ENCODE assay signal across 14 mouse cellular contexts in genomic region chr1:132655611-132656010, GRCm38 (mm10).
DNase-seq lines count a peak whose midpoint lies in the region; ATAC-seq and TF ChIP-seq lines count a peak whose summit lies in the region.
"Had no signal": no experiment of that assay in that cellular context is flagged by ENCODE, and none has a peak within 500 bp of the region (broad histone marks: within the 10 kb centered on the region; RNA-seq: fewer than 3 reads in every experiment).

No protein-coding gene starts in this region.

- H3K4me1 ChIP-seq in kidney, postnatal 0 days (replicated peaks; ENCODE audit: insufficient read depth, low read length) = no peaks in the 10 kb centered on the region
- peaks cover 65% of the 10 kb centered on the region for H3K4me1 ChIP-seq in forebrain, embryonic 16.5 days (replicated peaks; ENCODE audit: control insufficient read depth, insufficient read depth, low read length)
- H3K4me1 ChIP-seq: liver, embryonic 13.5 days; stomach, embryonic 15.5 days had no signal

- H3K4me2 ChIP-seq in kidney, postnatal 0 days (ENCODE audit: low read length) = no peak overlapping the region
- no peak overlapping the region for H3K4me2 ChIP-seq in forebrain, embryonic 16.5 days (ENCODE audit: low read length)
- H3K4me2 ChIP-seq: liver, embryonic 13.5 days; stomach, embryonic 15.5 days had no signal

- no peak overlapping the region for H3K9ac ChIP-seq in kidney, postnatal 0 days (ENCODE audit: low read depth, low read length)
- no peak overlapping the region for H3K9ac ChIP-seq in forebrain, embryonic 16.5 days (replicated peaks; ENCODE audit: low read depth, low read length)
- H3K9ac ChIP-seq: liver, embryonic 13.5 days; stomach, embryonic 15.5 days had no signal

- H3K27ac ChIP-seq in kidney, postnatal 0 days = no peak overlapping the region
- H3K27ac ChIP-seq in forebrain, embryonic 16.5 days (ENCODE audit: low read length) = peak overlapping the region; percentile 86; the same call in 1 of the 2 replicates
- H3K27ac ChIP-seq: liver, embryonic 13.5 days; stomach, embryonic 15.5 days had no signal

- no peak overlapping the region for H3K4me3 ChIP-seq in kidney, postnatal 0 days (replicated peaks; ENCODE audit: low read depth, low read length)
- no peak overlapping the region for H3K4me3 ChIP-seq in forebrain, embryonic 16.5 days (replicated peaks; ENCODE audit: low read length)
- H3K4me3 ChIP-seq: liver, embryonic 13.5 days; stomach, embryonic 15.5 days had no signal

- H3K36me3 ChIP-seq in kidney, postnatal 0 days (ENCODE audit: insufficient read depth, low read length) = no peaks in the 10 kb centered on the region
- H3K36me3 ChIP-seq in forebrain, embryonic 16.5 days (ENCODE audit: control insufficient read depth, insufficient read depth) = no peaks in the 10 kb centered on the region
- H3K36me3 ChIP-seq: liver, embryonic 13.5 days; stomach, embryonic 15.5 days had no signal

- ATAC-seq in kidney, postnatal 0 days (replicated peaks; ENCODE audit: low FRiP score, low read depth) = no peak
- no peak for ATAC-seq in forebrain, embryonic 16.5 days

- no peak for TF ChIP-seq POLR2A in brain, embryonic 14.5 days (IDR thresholded peaks at IDR 0.05; ENCODE audit: borderline replicate concordance, extremely low read depth, insufficient read depth, insufficient read length, poor library complexity, severe bottlenecking)

- no peaks in the 10 kb centered on the region for H3K27me3 ChIP-seq in kidney, postnatal 0 days (ENCODE audit: insufficient read depth, low read length)
- H3K27me3 ChIP-seq in forebrain, embryonic 16.5 days (replicated peaks; ENCODE audit: control insufficient read depth, insufficient read depth, low read length) = no peaks in the 10 kb centered on the region
- H3K27me3 ChIP-seq: liver, embryonic 13.5 days; stomach, embryonic 15.5 days had no signal

- TF ChIP-seq CTCF in kidney, postnatal 0 days (IDR thresholded peaks at IDR 0.05; ENCODE audit: low read depth) = peak; percentile 17; the same call in 1 of the 2 replicates
- peak; percentile 7; the same call in 1 of the 2 replicates for TF ChIP-seq CTCF in brain, embryonic 14.5 days (IDR thresholded peaks at IDR 0.05; ENCODE audit: borderline replicate concordance, extremely low read depth, insufficient read depth, insufficient read length)

- 62% methylated on average over 6 of the region's 6 CpGs for WGBS in kidney, postnatal 0 days
- WGBS in forebrain, embryonic 16.5 days = 69% methylated on average over 6 of the region's 6 CpGs

- no peaks in the 10 kb centered on the region for H3K9me3 ChIP-seq in kidney, postnatal 0 days (replicated peaks; ENCODE audit: low read length)
- H3K9me3 ChIP-seq in forebrain, embryonic 16.5 days (ENCODE audit: control insufficient read depth, low read length) = no peaks in the 10 kb centered on the region
- H3K9me3 ChIP-seq: liver, embryonic 13.5 days; stomach, embryonic 15.5 days had no signal

- intact Hi-C loops in heart, postnatal 10 days (cut with DNase I) = no loop called here

- peak; percentile 27 for DNase-seq in kidney, postnatal 0 days (ENCODE audit: low spot score)
- DNase-seq in kidney, adult 18-20 months = no peak
- peak; percentile 57 for DNase-seq in ES-CJ7 (ENCODE audit: low read depth, low spot score)
- DNase-seq in brain, embryonic 14.5 days (ENCODE audit: low read depth) = no peak
- DNase-seq in heart, postnatal 10 days = no peak
- DNase-seq in frontal cortex, postnatal 14 days (ENCODE audit: low spot score in 2 of 2) = no peak
- DNase-seq in natural killer cell, adult 2 months (ENCODE audit: low spot score in 2 of 2) = no peak
- DNase-seq: gastrocnemius, postnatal 10 days; kidney, adult 9 months; liver, embryonic 13.5 days; lung, postnatal 4 days; right cerebral cortex, postnatal 4 days had no signal

Comparison
In these comparisons a context has a peak if more than half of its experiments do, and no peak if none do; other contexts are left out.
1. DNase-seq: peak in kidney, postnatal 0 days (single experiment) and ES-CJ7 (single experiment); none in kidney, adult 18-20 months (single experiment), brain, embryonic 14.5 days (single experiment), heart, postnatal 10 days (0 of 2), frontal cortex, postnatal 14 days (0 of 2) and natural killer cell, adult 2 months (0 of 2).